Mouse (Mus musculus) G1E (cell line): ENCODE measurements at regions not wholly inside any gene's neighbourhood (a gene's known extent, or its start where the extent isn't known, plus 50 kb on each side); places are given as distances from the start of the nearest gene placed in this dataset.

Experiments used
- ATAC-seq: 2 replicates; pipeline ENCODE4 v1.8.0; 2016; ENCODE audit warnings: mild to moderate bottlenecking; ENCODE audit not compliant: insufficient number of reproducible peaks, poor library complexity, low FRiP score, severe bottlenecking; ENCODE audit errors: extremely low read depth
- DNase-seq: peaks from one replicate; pipeline ENCODE4 v3.0.0; 2012; ENCODE audit warnings: low spot score
- H3K27me3 ChIP-seq: 2 replicates; pipeline ENCODE4 v1.6.1; 2012; ENCODE audit warnings: mild to moderate bottlenecking, low read length, inconsistent platforms; ENCODE audit not compliant: insufficient read depth
- H3K36me3 ChIP-seq: replicated peaks from 2 replicates; pipeline ENCODE3; 2012; ENCODE audit warnings: mild to moderate bottlenecking, inconsistent platforms
- H3K4me1 ChIP-seq: 2 replicates; pipeline ENCODE4 v1.6.1; 2012; ENCODE audit warnings: low read depth, low read length, inconsistent platforms, mixed read lengths; ENCODE audit not compliant: insufficient read depth
- H3K4me3 ChIP-seq: 2 replicates; pipeline ENCODE4 v1.5.1; 2012; ENCODE audit warnings: low read depth, mild to moderate bottlenecking, inconsistent platforms, low read length, moderate library complexity, mixed read lengths
- H3K9me3 ChIP-seq: replicated peaks from 2 replicates; pipeline ENCODE4 v1.6.1; 2012; ENCODE audit warnings: inconsistent platforms
- CTCF ChIP-seq: IDR thresholded peaks from 2 replicates; pipeline ENCODE4 v1.5.1; 2012; ENCODE audit warnings: low read depth, low read length, inconsistent platforms, mixed read lengths
- GATA1 ChIP-seq: IDR thresholded peaks from 2 replicates; pipeline ENCODE4 v1.6.1; 2012; ENCODE audit warnings: borderline replicate concordance, low read length, inconsistent platforms, mixed read lengths
- GATA2 ChIP-seq: IDR thresholded peaks from 2 replicates; pipeline ENCODE4 v1.6.1; 2012; ENCODE audit warnings: low read depth, low read length, inconsistent platforms, borderline replicate concordance
- POLR2AphosphoS5 ChIP-seq: IDR thresholded peaks from 2 replicates; pipeline ENCODE4 v1.6.1; 2012; ENCODE audit warnings: low read depth, low read length, inconsistent platforms; ENCODE audit not compliant: insufficient replicate concordance
- TAL1 ChIP-seq: conservative IDR thresholded peaks from 2 replicates; pipeline ENCODE4 v1.6.1; 2012; ENCODE audit warnings: low read depth, low read length, inconsistent platforms, mixed read lengths

- TF ChIP-seq GATA1 (no peak), GATA2 (no peak), CTCF (no peak), POLR2AphosphoS5 (no peak), TAL1 (no peak)
- Histone ChIP-seq H3K27me3 (no peaks in the 10 kb centered on the region), H3K4me3 (no peak overlapping the region), H3K9me3 (no peaks in the 10 kb centered on the region), H3K4me1 (no peaks in the 10 kb centered on the region), H3K36me3 (no peaks in the 10 kb centered on the region)
- ATAC-seq (no peak), DNase-seq (no peak)
These were observed 246.4 kb upstream of the Tet2 start for GRCm38 (mm10) chr3:133791361-133791760.

DNA sequence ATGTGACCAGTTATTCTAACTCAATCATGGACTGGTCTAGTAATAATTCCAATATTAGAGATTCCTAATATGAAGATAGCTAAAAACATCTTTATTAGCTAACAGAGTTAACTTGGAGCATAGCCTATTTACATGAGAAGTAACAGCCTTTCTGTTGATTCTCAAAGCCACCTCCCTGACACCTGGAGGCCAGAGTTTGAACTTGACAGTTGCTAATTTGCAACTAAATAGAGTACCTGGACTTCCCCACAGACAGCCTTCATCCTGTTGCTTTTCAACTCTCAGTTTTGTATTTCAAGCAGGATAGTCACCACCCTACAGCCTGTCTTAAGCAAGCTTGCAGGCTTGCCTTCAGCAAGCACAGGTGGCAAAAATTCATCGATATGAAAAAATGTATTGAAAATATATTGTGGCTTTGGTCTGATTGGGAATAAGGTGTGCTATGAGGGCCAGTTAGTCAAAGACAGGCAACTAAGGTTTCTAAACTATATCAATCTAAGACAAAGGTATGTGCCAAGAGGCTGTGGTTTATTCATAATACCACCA is 264.1 kb upstream of the Tet2 start:
- H3K9me3 ChIP-seq: no peaks in the 10 kb centered on the region
- no peak overlapping the region for H3K4me3 ChIP-seq
- H3K36me3 ChIP-seq: no peaks in the 10 kb centered on the region
- TF ChIP-seq CTCF (no peak), GATA1 (no peak), TAL1 (no peak), GATA2 (no peak), POLR2AphosphoS5 (no peak)
- ATAC-seq: no peak
- DNase-seq: no peak
- H3K4me1 ChIP-seq: no peaks in the 10 kb centered on the region
- H3K27me3 ChIP-seq: no peaks in the 10 kb centered on the region

GRCm38 (mm10) chr3:133818966-133819700 is 274.2 kb upstream of the Tet2 start:
- Histone ChIP-seq H3K27me3 (no peaks in the 10 kb centered on the region), H3K4me1 (no peaks in the 10 kb centered on the region), H3K9me3 (no peaks in the 10 kb centered on the region), H3K4me3 (no peak overlapping the region), H3K36me3 (no peaks in the 10 kb centered on the region)
- TF ChIP-seq TAL1 (no peak), CTCF (no peak), GATA2 (no peak), POLR2AphosphoS5 (no peak), GATA1 (no peak)
- ATAC-seq: no peak
- no peak for DNase-seq

- Histone ChIP-seq H3K4me1 (no peaks in the 10 kb centered on the region), H3K27me3 (no peaks in the 10 kb centered on the region), H3K4me3 (no peak overlapping the region), H3K9me3 (no peaks in the 10 kb centered on the region), H3K36me3 (no peaks in the 10 kb centered on the region)
- ATAC-seq (no peak), DNase-seq (no peak)
- TF ChIP-seq CTCF (no peak), GATA1 (no peak), POLR2AphosphoS5 (no peak), TAL1 (no peak), GATA2 (no peak)
These were observed 288.9 kb upstream of the Tet2 start for GRCm38 (mm10) chr3:133833739-133834391.

DNA sequence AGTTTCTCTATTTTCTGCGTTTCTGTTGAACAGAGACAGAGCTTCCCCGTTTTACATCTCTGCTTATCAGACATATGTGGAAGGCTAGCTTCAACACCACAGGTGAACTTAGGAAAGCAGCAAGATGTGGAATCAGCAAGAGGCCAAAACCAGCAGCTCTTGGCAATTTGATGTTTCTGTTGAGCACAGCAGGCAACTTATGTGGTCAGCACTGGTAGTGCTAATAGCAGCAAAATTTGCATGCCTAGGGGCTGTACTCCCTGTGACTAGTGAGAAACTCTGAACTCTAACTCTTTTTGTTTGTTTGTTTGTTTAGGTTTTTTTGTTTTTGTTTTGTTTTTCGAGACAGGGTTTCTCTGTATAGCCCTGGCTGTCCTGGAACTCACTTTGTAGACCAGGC is 289.5 kb upstream of the Tet2 start:
- DNase-seq (no peak), ATAC-seq (no peak)
- Histone ChIP-seq H3K9me3 (no peaks in the 10 kb centered on the region), H3K36me3 (no peaks in the 10 kb centered on the region), H3K4me3 (no peak overlapping the region), H3K27me3 (no peaks in the 10 kb centered on the region), H3K4me1 (no peaks in the 10 kb centered on the region)
- TF ChIP-seq TAL1 (no peak), GATA2 (no peak), POLR2AphosphoS5 (no peak), GATA1 (no peak), CTCF (no peak)

DNA sequence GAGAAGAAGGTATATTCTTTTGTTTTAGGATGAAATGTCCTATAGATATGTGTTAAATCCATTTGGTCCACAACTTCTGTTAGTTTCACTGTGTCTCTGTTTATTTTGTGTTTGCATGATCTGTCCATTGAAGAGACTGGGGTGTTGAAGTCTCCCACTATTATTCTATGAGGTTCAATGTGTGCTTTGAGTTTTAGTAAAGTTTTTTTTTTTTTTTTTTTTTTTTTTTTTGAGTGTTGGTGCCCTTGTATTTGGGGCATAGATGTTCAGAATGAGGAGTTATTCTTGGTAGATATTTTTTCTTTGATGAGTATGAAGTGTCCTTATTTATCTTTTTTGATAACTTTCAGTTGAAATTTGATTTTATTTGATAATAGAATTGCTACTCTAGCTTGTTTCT is 301.4 kb upstream of the Tet2 start:
- no peaks in the 10 kb centered on the region for H3K9me3 ChIP-seq
- no peaks in the 10 kb centered on the region for H3K36me3 ChIP-seq
- TF ChIP-seq TAL1 (no peak), GATA2 (no peak), POLR2AphosphoS5 (no peak), CTCF (no peak), GATA1 (no peak)
- H3K4me3 ChIP-seq: no peak overlapping the region
- ATAC-seq: no peak
- no peaks in the 10 kb centered on the region for H3K27me3 ChIP-seq
- DNase-seq: no peak
- H3K4me1 ChIP-seq: no peaks in the 10 kb centered on the region
